Mouse (Mus musculus): ENCODE results near the gene Socs2.
A peak's percentile ranks its signal among the peaks of the same experiment; 100 is the strongest.

DNA sequence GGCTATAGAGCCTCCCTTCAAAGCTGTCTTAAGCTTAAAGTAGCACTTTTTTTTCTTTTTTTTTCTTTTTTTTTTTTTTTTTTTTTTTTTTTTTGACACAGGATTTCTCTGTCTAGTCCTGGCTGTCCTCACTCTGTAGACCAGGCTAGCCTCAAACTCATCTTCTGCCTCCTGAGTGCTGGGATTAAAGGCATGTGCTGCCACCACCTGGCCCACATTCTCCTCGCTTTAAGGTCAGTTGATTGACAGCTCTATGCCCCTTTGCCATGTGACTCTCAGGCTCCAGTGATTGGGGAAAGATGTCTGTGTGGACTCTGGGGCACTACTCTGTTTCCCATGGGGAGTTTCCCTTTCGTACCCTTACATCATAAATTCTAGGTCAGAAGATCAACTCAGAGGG lies 23.6 kb upstream of the Socs2 start:
- TF ChIP-seq CTCF (IDR thresholded peaks at IDR 0.05; ENCODE audit: extremely low read depth, insufficient read depth, insufficient read length, insufficient replicate concordance) (peak; percentile 22; the same call in 1 of the 2 replicates), POLR2A (IDR thresholded peaks at IDR 0.05; ENCODE audit: low read depth, low read length) (no peak)

Measured in spleen, adult 2 months (tissue).